Mouse (Mus musculus) heart, adult 18-20 months (tissue): Measurements from ENCODE around the gene Smpx. TPM values are rescaled to one million over a fixed set of nuclear protein-coding genes. Genes with fewer than 3 reads are reported as not detected.

Experiments used
- total RNA-seq, 2 experiments: library from RNA; stranded (reverse); gene quantifications; 2 replicates each; pipeline ENCODE4 v1.2.3; 2021

The Smpx gene
- total RNA-seq, 2 experiments from 2014 or later, result 373 to 434 TPM

Other genes starting within 250 kb of the Smpx start
- 10 to 100 TPM; 39.6 to 56.5 TPM for gene Sms, start 206.6 kb upstream of the Smpx start, total RNA-seq
- 1 to 10 TPM; 1.3 to 1.5 TPM for gene Yy2, start 129.9 kb upstream of the Smpx start, total RNA-seq
- 10 to 100 TPM; 12.4 to 13.6 TPM for gene Mbtps2, start 100.2 kb upstream of the Smpx start, total RNA-seq
- 1 to 10 TPM; 4.5 to 7.4 TPM for gene Klhl34, start 119.5 kb downstream of the Smpx start, total RNA-seq